ENCODE assay signal across 25 mouse cellular contexts in the genomic region with DNA sequence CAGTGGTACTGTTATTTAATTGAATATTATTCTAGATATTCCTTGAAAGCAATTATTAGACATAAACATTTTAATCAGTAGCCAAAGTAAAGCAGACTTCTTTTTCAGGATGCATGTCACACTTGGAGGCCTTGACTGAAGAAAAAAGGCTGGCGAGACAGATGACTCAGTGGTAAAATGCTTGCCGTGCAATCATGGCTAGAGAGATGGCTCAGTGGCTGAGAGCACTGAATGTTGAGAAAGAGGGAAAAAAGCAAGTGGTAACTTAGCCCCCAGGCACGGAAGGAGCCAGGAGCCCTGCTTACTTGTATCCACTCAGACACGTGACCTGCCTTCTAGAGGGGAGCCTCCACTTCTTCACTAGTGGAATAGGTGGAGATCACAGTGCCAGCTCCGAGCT.
DNase-seq lines count a peak whose midpoint lies in the region; ATAC-seq lines count a peak whose summit lies in the region.
"Had no signal": no experiment of that assay in that cellular context is flagged by ENCODE, and none has a peak within 500 bp of the region (broad histone marks: within the 10 kb centered on the region; RNA-seq: fewer than 3 reads in every experiment).

No protein-coding gene starts in this region.

- peaks cover 14% of the 10 kb centered on the region for H3K4me1 ChIP-seq in heart, embryonic 11.5 days (ENCODE audit: control insufficient read depth, insufficient read depth, low read length)
- H3K4me1 ChIP-seq: forebrain, embryonic 10.5 days; forebrain, embryonic 13.5 days; hindbrain, embryonic 10.5 days; hindbrain, embryonic 13.5 days; intestine, embryonic 15.5 days had no signal

- H3K9ac ChIP-seq in heart, embryonic 11.5 days (ENCODE audit: low read depth, low read length), result no peak overlapping the region
- H3K9ac ChIP-seq: forebrain, embryonic 13.5 days; heart, embryonic 12.5 days; heart, embryonic 15.5 days; hindbrain, embryonic 13.5 days; intestine, embryonic 15.5 days had no signal

- no peaks in the 10 kb centered on the region for H3K27me3 ChIP-seq in heart, embryonic 11.5 days (ENCODE audit: control insufficient read depth, insufficient read depth, low read length)
- H3K27me3 ChIP-seq: forebrain, embryonic 13.5 days; heart, embryonic 12.5 days; heart, embryonic 15.5 days; hindbrain, embryonic 13.5 days; intestine, embryonic 15.5 days had no signal

- no peak overlapping the region for H3K27ac ChIP-seq in heart, embryonic 11.5 days (ENCODE audit: low read depth, low read length)
- H3K27ac ChIP-seq: forebrain, embryonic 10.5 days; forebrain, embryonic 13.5 days; heart, embryonic 15.5 days; hindbrain, embryonic 10.5 days; hindbrain, embryonic 13.5 days; intestine, embryonic 15.5 days had no signal

- 76% methylated on average over 5 of the region's 5 CpGs for WGBS in heart, embryonic 11.5 days (ENCODE audit: insufficient replicate concordance)

- H3K4me2 ChIP-seq in heart, embryonic 11.5 days, result no peak overlapping the region
- H3K4me2 ChIP-seq: forebrain, embryonic 13.5 days; heart, embryonic 12.5 days; heart, embryonic 15.5 days; hindbrain, embryonic 13.5 days; intestine, embryonic 15.5 days had no signal

- peak; percentile 7 to 61 for DNase-seq in adrenal gland, adult (ENCODE audit: inconsistent age in 2 of 2, low spot score in 1 of 2)
- no peak for DNase-seq in adrenal gland, adult 18-20 months (ENCODE audit: low spot score in 2 of 2)
- DNase-seq in heart, adult 11 months, result peak; percentile 37
- peak; percentile 5 for DNase-seq in adrenal gland, postnatal 25 days
- DNase-seq in spleen, adult 12 weeks (ENCODE audit: low spot score), result no peak
- DNase-seq in cerebellum, adult 18-20 months, result no peak
- DNase-seq: cerebellum, adult 11 months; cerebellum, adult 8-10 months; cerebellum, postnatal 10 days; cerebellum, postnatal 36 days; gastrocnemius, postnatal 10 days; gastrocnemius, postnatal 36 days; heart, postnatal 10 days; heart, postnatal 36 days; kidney, adult 11 months had no signal

- H3K9me3 ChIP-seq in heart, embryonic 11.5 days (replicated peaks; ENCODE audit: control insufficient read depth, low read length), result no peaks in the 10 kb centered on the region
- H3K9me3 ChIP-seq: forebrain, embryonic 10.5 days; forebrain, embryonic 13.5 days; heart, embryonic 12.5 days; heart, embryonic 15.5 days; hindbrain, embryonic 10.5 days; hindbrain, embryonic 13.5 days; intestine, embryonic 15.5 days had no signal

- no peak for ATAC-seq in heart, embryonic 11.5 days (replicated peaks; ENCODE audit: insufficient number of reproducible peaks, low FRiP score, low TSS enrichment)
- ATAC-seq: forebrain, embryonic 13.5 days; forebrain, embryonic 16.5 days; hindbrain, embryonic 16.5 days; intestine, embryonic 15.5 days had no signal

- H3K4me3 ChIP-seq in heart, embryonic 11.5 days (ENCODE audit: low read depth, low read length), result no peak overlapping the region
- H3K4me3 ChIP-seq: forebrain, embryonic 10.5 days; forebrain, embryonic 13.5 days; heart, embryonic 12.5 days; heart, embryonic 15.5 days; hindbrain, embryonic 10.5 days; hindbrain, embryonic 13.5 days; intestine, embryonic 15.5 days had no signal

- H3K36me3 ChIP-seq in heart, embryonic 11.5 days (ENCODE audit: control insufficient read depth, insufficient read depth, low read length), result no peaks in the 10 kb centered on the region
- H3K36me3 ChIP-seq: forebrain, embryonic 10.5 days; heart, embryonic 12.5 days; heart, embryonic 15.5 days; hindbrain, embryonic 10.5 days; hindbrain, embryonic 13.5 days; intestine, embryonic 15.5 days had no signal

Comparison
In these comparisons a context has a peak if more than half of its experiments do, and no peak if none do; other contexts are left out.
1. DNase-seq: peak in adrenal gland, adult (2 of 2), heart, adult 11 months (single experiment) and adrenal gland, postnatal 25 days (single experiment); none in adrenal gland, adult 18-20 months (0 of 2), spleen, adult 12 weeks (single experiment) and cerebellum, adult 18-20 months (0 of 2).